Mouse (Mus musculus): ENCODE results near the gene Gng10.
A peak's percentile ranks its signal among the peaks of the same experiment; 100 is the strongest.

Gene Gng10

DNA sequence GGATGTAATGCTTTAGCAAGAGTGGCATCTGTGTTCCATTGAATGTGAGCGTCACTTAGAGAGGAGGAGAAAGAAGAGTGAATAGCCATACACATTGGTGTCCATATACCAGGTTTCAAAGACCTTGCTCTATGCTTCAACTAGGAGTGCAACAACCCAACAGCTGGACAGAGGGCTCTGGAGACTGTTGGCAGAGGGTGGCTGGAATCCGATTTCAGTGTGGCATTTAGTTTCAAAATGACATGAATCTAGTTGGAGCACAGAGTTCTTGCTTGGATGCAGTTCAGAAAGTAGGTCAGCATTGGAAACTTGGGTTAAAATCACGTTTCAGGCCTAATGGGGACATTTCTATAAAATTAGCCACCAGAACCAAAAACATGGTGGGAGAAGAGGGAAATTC, 19.7 kb upstream of the Gng10 start:
- DNase-seq (ENCODE audit: low read depth, low spot score) = no peak

DNA sequence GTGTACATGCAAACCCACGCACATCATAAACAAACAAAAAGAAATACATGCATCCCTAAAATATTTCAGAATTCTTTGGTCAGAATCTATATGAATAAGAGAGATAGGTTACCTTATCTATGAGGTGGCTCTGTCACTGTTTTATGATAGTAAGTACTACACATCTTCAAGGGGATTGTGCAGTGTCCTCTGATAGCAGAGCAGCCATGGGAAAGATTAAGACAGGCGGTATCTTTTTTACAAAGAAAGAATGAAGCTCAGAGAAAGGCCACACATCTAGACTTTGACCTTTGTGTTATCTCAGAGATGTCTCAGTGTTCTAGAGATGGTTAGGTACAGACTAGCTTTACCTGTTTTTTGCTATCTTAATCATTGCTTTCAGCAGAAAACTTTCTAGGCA, 18.0 kb upstream of the Gng10 start:
- no peak for DNase-seq (ENCODE audit: low read depth, low spot score)

- DNase-seq (ENCODE audit: low read depth, low spot score) = peak; percentile 23
These were observed 467 bp upstream of the Gng10 start for GRCm38 (mm10) chr4:59034325-59034917.

DNA sequence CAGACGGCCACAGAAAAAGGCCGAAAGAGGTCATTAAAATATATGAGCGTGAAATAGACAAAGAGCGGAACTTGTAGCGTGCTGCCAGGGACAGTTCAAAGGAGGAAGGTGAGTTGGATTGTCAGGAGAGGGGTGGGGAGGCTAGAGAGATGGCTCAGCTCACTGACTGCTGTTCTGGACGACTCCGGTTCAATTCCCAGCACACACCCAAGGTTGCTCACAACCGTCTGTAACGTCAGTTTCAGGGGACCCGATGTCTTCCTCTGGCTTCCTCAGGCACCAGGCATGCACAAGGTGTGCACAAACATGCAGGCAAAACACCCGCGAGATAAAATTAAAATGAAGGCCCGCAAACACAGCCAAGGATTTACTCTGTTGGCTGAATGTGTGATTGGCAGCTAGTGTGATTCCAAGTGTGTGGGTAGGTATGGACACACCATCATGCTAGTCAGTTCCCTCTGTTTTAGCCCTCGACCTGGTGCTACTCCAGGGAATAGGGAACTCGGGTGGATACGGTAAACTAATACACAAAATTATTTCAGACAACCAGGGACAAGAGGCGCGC, 980 bp downstream of the Gng10 start:
- DNase-seq (ENCODE audit: low read depth, low spot score) = peak; percentile 4

DNA sequence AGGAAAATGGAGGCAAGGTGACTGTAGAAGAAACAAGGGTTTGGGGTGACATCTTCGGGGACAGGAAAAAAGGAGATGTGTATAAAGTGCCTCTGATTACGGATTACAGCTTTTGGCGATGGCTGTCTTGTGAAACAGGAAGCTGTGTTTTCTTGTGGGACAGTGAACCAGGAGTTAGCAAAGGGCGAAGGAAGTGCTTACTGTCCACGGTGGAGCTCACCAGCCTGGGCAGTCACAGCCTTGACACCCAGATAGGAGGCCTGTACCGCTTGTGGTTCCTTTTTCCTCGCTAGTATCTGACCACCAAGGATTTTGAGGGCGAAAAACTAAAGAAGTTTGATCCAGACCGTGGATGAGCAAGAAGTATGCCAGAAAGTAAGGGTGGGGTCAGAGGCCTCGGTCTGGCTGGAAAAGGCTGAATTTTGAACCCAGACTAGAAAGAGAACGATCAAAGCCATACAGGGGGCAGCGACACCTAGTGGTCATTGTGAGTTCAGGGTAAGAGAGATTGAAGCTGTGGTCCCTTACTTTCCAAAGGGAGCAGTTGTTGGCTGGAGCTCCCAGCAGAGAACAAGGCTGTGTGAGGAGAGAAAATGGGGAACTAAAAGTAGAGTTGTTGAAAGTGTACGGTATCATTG, 1.7 kb downstream of the Gng10 start:
- peak; percentile 75 for DNase-seq (ENCODE audit: low read depth, low spot score)

DNA sequence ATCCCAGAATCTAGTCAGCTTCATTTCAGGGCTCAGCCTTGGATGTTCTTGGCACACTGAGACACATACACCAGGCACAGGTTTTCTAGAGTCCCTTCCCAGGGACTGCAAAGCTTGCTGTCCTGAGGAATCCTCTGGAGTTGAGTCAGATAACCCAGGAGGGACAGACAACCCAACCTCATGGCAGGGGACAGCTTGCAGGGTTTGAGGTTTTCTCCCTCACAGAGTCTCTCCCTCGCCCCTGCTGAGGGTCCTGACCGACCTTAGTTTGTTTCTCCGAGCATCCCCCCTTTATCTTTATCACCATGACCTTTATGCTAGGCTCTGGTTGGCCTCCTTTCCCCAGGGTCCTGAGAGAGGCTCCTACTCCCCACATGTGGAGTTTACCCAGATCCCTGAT, 2.6 kb downstream of the Gng10 start:
- no peak for DNase-seq (ENCODE audit: low read depth, low spot score)

DNA sequence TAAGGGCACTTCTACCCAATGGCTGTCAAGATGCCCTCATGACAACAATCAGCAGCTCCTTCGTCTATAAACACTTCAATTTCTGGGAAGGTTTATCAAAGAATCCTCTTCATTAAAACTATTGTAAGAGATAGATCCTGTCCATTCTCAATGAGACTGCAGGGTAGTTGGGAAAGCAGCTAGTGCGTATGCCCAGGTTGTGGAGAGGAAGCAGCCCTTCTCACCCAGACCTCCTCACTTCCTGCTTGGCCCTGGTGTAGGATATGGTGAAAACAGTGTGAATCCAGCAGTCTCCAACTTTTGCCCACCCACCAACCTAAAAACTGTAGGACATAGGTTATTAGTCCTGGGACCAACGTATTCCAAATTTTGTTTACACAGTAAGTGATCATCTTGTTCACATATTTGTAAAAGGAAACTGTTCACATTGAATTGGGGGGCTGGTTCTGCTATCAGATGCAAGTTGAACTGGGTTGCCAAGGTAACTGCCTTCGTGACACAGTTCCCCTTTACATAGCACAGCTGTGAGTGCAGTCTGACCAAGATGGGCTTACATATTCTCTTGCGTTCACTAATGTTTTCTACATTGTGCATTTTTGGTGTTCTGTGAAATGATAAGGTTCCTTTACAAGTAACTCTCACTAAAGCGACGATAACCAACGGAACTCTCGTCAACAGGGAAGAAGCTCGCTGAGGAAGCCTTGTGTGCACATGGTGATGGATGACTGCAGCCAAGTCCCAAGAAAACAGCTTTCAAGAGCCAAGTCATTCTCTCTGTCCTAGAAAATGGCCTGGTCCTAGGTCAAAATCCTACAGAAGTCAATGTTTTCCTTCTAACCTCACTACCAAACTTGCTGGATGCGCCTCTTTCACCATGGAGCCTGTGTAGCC, 5.8 kb downstream of the Gng10 start:
- no peak for DNase-seq (ENCODE audit: low read depth, low spot score)

DNA sequence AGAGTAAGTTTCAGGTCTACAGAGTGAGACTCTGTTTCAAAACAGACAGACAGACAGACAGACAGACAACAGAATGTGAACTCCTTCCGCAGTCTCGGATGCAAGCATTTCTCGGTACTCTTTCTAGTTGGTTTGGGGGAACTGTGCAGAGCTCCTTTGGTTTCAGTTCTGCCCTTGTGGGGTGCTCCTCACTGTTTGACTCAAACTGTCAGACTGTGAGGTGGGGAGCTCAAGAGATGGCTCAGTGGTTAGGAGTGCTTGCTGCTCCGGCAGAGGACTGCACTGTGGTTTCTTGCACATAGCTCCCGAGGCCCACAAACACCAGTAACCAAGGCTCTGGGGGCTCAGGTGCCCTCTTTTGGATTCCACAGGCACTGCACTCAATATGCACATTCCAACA, 8.2 kb downstream of the Gng10 start:
- DNase-seq (ENCODE audit: low read depth, low spot score) = no peak

- DNase-seq (ENCODE audit: low read depth, low spot score) = no peak
These were observed 9.0 kb downstream of the Gng10 start for GRCm38 (mm10) chr4:59043891-59044290.

DNA sequence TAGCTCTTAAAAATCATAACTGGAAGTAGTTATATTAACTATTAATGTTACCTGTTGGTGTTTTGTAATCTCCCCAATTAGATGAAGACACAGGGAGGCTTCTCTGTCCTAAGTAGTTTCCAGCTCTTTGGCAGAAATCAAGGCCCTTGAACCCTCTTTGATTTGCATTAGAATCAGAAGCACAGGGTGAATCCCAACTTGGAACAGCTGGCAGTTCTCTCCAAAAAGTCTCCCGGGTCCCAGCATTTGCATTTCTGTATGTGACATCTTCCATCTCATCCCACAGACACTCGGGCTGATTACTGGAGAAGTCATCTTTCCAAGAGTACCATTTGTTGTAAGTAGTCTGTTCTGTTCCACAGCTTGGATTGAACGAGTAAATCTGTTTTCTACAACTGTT, 12.3 kb downstream of the Gng10 start:
- DNase-seq (ENCODE audit: low read depth, low spot score) = no peak

GRCm38 (mm10) chr4:59051081-59051480, 16.2 kb downstream of the Gng10 start:
- DNase-seq (ENCODE audit: low read depth, low spot score) = no peak

DNA sequence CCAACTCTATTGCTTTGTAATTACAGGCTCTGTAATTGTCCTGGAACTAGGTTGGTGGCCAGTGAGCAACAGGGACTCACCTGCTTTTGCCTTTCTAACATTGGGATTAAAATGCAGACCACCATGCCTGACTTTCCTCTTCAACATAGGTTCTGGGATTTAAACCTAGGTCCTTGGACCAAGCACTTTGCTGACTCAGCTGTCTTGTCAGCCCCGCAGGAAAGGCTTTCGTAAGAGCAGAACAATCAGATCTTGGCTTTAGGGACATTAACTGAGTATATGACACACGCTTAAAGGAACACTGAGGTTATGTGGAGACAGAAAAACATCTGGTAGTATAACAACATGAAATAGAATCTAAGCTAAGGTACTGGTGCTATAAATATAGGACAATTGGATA, 23.0 kb downstream of the Gng10 start:
- DNase-seq (ENCODE audit: low read depth, low spot score) = no peak

DNA sequence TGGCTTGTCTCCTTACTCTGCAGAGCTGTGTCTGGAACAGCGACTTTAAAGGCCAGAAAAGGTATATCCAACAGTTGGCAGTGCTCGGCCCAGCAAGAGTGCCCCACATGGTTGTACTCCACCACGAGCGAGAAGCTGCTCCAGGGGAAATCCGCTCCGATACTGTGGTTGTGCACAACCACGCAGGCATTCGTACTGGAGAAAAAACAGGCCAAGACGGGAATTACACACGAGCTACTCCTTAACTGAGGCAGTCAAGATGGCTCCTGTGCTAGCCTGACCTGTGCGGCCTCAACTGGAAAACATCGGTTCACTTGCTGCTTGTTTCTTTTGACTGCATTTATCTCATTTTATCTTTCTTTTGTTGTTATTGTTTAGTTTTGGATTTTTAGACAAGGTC, 27.6 kb downstream of the Gng10 start:
- DNase-seq (ENCODE audit: low read depth, low spot score) = no peak

- no peak for DNase-seq (ENCODE audit: low read depth, low spot score)
These were observed 34.4 kb downstream of the Gng10 start for GRCm38 (mm10) chr4:59069276-59069675.

GRCm38 (mm10) chr4:59083430-59083829, 48.5 kb downstream of the Gng10 start:
- no peak for DNase-seq (ENCODE audit: low read depth, low spot score)

DNA sequence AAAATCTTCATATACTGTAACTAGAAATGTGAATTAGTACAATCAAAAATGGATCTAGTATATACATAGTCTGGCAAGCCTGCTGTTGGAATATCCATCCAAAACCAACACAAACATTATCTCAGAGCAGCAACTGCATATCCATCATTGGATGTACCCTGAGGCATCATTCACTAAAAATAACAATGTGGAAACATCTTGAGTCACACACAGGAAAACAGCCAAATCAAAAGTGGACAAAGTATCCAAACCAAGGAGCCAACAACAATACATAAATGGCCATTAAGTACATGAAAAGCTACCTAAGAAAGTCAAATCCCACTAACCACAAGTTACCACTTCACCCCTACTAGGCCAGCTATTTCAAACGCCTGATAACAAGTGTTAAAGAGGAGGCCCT, 54.5 kb downstream of the Gng10 start:
- DNase-seq (ENCODE audit: low read depth, low spot score) = no peak

All from CD4-positive helper T cell, adult 2 months (primary cell).